Mouse (Mus musculus) naive thymus-derived CD4-positive, alpha-beta T cell, adult 2 months (primary cell): ENCODE measurements around the gene Rhox2b.
"Not testable (repeated sequence)": the region's sequence is repeated elsewhere in the genome, so short reads cannot be mapped to it uniquely, and the experiment has no call there.

Source experiments
- DNase-seq: peaks from one replicate; pipeline ENCODE4 v3.0.0-alpha.2; 2011; ENCODE audit warnings: low read depth

The Rhox2b gene

GRCm38 (mm10) chrX:37411767-37412166 lies at the start of gene Rhox2b:
Rhox2b (plus strand) TSS chrX:37412067.
- DNase-seq: not testable (repeated sequence)

DNA sequence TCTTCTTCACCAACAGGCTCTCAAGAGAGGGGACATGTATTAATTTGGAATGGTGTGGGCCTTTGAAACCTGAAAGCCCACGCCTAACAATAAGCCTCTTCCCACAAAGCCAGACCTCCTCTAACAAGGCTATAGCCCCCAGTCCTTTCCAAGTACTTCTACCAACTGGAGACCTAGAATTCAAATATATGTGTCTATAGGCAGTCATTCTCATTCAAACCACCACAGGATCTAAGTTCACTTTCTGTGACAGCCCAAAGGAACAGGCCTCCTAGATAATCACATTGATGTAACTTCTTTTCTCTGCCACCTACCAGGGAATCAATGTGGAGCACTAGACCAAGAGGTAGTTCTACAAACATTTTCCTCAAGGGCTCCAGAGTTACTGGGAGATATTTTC lies 32.1 kb upstream of the Rhox2b start, which contains the start of gene Rhox3a2:
TSS of gene Rhox3a2 (plus strand) at position 301 of the 400 bp plus-strand sequence.
- DNase-seq: not testable (repeated sequence)

DNA sequence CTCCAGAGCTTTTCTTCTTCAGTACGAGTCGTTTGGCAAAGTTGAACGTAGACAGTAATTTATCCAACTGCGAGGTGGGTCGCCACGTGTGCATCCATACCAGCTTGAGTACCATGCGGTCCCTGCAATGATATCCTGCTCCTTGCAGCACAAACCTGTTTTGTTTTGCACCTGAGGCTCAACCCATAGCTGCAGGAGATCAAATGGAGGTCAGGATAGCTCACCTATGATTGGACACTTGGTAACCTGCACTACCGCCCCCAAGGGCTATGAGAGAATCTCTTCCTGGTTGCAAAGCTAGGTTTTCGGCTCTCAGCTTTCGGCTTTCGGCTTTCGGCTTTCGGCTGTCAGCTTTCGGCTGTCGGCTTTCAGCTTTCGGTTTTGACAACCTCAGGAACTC lies 21.3 kb upstream of the Rhox2b start, which contains the start of gene Rhox4a2:
TSS of gene Rhox4a2 (plus strand) at position 301 of the 400 bp plus-strand sequence.
- DNase-seq: not testable (repeated sequence)

DNA sequence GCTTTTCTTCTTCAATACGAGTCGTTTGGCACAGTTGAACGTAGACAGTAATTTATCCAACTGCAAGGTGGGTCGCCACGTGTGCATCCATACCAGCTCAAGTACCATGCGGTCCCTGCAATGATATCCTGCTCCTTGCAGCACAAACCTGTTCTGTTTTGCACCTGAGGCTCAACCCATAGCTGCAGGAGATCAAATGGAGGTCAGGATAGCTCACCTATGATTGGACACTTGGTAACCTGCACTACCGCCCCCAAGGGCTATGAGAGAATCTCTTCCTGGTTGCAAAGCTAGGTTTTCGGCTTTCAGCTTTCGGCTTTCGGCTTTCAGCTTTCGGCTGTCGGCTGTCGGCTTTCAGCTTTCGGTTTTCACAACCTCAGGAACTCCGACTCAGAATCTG lies 20.3 kb downstream of the Rhox2b start, which contains the start of gene Rhox4b:
TSS of gene Rhox4b (plus strand) at position 301 of the 400 bp plus-strand sequence.
- not testable (repeated sequence) for DNase-seq

- DNase-seq: not testable (repeated sequence)
Measured at GRCm38 (mm10) chrX:37453380-37453779, 41.5 kb downstream of the Rhox2b start, which contains the start of gene Rhox2c. Rhox2c (plus strand) TSS chrX:37453680.

DNA sequence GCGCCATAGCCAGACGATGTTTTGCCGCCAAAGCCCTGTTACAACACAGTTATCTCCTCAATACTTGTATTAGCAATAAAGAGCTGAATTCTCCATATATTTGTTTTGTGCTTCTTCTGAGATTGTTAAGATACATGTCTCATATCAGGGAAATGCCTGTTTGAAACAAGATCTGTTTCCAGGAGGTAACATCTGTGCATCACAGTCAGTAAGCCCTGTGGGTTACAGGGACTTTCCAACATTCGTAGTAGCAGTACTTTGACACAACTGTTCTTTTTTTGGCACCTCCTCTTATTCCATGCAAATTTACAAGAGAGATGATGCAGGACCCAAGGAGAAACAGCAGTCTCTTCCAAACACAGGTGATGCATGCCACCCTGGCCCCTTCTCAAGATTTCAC lies 46.4 kb downstream of the Rhox2b start, which contains the start of gene Rhox3c:
TSS of gene Rhox3c (plus strand) at position 301 of the 400 bp plus-strand sequence.
- not testable (repeated sequence) for DNase-seq
